Mouse (Mus musculus): ENCODE measurements around the gene Exosc10.

Exosc10 gene

DNA sequence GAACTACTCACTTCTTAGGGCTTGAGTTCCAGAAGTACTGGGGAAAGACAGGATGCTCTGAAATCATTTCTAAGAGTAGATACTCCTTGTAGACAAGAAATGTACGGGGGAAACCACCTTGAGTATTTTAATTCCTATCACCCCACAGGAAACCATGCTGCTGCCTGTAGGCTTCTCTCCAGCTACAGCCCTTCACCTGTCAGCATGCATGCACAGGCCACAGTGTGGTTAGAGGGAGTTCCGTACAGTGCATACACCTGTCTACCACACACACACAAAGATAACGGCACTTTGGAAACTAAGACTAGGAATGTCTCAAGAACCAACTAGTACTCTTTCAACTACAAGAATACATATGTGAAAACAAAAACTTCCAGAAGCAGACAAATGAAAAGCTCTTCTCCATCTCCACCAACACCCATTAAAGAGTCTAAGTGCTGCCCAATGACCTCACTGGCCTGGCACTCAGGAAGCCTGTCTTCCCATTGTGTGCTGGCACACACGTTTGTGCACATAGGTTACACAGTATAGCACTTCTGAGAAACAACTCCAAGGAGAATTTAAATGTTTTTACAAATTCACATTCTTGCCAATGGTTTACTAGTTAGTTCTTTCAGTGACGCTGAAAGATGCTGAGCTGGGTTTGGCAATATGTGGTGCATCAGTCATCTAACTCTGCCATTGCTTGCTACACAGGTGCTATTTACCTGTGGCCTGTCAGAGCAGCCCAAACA lies 52.6 kb downstream of the Exosc10 start:
- DNase-seq, result no peak

- DNase-seq, result no peak
These were observed 54.3 kb downstream of the Exosc10 start for GRCm38 (mm10) chr4:148612557-148612956.

DNA sequence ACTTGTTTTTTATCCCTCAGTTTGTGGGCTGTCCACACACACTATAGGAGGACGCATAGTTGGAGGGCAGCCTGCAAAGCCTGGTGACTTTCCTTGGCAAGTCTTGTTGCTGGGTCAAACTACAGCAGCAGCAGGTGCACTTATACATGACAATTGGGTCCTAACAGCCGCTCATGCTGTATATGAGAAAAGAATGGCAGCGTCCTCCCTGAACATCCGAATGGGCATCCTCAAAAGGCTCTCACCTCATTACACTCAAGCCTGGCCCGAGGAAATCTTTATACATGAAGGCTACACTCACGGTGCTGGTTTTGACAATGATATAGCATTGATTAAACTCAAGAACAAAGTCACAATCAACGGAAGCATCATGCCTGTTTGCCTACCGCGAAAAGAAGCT lies 55.5 kb downstream of the Exosc10 start:
- DNase-seq, result no peak

- no peak for DNase-seq
These were observed 61.6 kb downstream of the Exosc10 start for GRCm38 (mm10) chr4:148619805-148620204.

- DNase-seq, result no peak
These were observed 62.5 kb downstream of the Exosc10 start for GRCm38 (mm10) chr4:148620718-148621117.

DNA sequence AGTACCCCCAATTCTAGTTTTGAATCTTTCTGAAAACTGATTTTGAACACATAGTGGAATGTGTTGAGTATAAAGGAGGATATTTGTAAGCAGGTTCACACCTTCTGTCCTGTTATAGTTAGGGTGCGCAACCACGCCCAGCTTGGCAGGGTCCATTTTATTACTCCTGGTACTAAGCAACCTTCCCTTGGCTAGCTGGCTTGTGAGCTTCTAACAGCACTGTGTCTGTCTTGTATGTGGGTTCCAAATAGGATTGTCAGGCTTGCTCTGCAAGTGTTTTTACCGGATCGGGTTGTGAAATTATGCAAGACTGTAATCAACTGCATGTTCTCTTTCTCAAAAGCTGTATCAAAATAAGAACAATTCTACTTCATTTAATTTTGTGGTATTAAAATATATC lies 64.3 kb downstream of the Exosc10 start:
- DNase-seq, result no peak

DNA sequence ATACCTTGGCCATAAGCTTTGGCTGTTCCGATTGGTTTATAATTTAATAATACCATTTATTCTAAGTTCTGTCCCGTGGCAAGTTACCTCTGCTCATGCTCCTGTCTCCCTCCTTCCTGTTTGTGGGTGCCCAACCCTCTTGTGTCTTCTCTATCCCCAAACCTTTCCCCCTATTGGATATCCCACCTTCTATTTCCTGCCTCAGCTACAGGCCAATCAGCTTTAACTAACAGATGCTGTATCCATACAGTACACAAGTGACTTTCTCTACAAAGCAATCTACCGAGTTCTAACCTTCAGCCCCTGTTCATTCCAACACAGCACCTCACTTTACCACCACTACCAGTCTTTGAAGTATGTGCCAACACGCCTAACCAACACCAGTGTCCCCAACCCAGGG lies 65.4 kb downstream of the Exosc10 start:
- DNase-seq, result no peak

- no peak for DNase-seq
These were observed 66.8 kb downstream of the Exosc10 start for GRCm38 (mm10) chr4:148625010-148625409.

DNA sequence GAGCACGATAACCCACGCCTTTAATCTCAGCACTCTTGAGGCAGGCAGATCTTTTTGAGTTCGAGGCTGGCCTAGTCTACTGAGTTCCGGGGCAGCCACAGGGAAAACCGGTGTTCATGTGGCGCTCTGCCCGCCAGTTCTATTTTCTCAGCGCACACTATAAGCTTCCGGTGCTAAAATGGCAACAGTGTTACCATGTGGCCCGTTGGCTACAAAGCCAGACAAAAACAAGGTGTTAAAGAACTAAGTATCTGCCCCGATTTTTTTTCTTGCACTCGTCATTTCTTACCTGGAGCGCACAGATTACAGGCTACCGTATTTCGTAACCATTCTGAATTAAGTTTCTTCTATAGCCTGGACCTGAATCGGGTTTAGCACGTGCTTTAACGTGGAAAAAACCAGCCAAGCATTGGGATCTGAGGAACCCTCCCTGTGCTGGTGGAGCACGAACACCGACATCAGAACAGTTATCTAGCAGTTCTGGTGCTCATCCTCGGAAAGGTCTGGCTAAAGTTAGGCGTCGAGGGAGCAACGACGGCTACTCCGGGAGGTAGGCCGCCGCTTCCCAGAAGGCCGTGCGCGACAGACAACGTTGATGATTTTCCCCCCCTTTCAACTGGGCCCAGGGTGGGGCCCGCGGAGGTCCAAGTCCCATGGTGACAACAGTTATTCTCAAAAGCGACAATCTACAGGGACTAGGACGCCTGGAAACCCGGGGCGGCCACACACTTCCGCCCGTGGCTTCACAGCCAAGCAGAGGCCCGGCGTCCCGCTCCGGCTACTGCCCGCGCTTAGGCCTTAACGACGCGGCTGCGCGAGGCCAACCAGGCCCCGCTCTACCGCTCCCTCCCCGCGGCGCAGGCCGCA lies 67.8 kb downstream of the Exosc10 start:
- peak; percentile 63 for DNase-seq

GRCm38 (mm10) chr4:148626623-148627185 lies 68.5 kb downstream of the Exosc10 start, which contains the start of gene Tardbp:
Gene Tardbp (minus strand): TSS chr4:148627019.
- peak; percentile 98 for DNase-seq

- DNase-seq, result no peak
These were observed 69.0 kb downstream of the Exosc10 start for GRCm38 (mm10) chr4:148627246-148627645.

Data from lung, postnatal 10 days (tissue).